Mouse (Mus musculus) neural tube, embryonic 15.5 days (tissue): ENCODE data around the gene Pygo2. TPM values are rescaled to one million over a fixed set of nuclear protein-coding genes. Genes with fewer than 3 reads are reported as not detected.

Source experiments
- ATAC-seq: fragments of 200-750 bp; cut with Nextera tagmentation; 2 replicates; pipeline ENCODE4 v1.8.0; 2017; ENCODE audit warnings: mild to moderate bottlenecking, moderate TSS enrichment, moderate library complexity; ENCODE audit not compliant: low FRiP score
- H3K27ac ChIP-seq: fragments of 300-500 bp; sonication (generic); replicated peaks from 2 replicates; pipeline ENCODE4 v1.5.1; 2015; ENCODE audit warnings: mild to moderate bottlenecking, inconsistent platforms
- H3K27me3 ChIP-seq: fragments of 300-500 bp; sonication (generic); replicated peaks from 2 replicates; pipeline ENCODE4 v1.6.1; 2015; ENCODE audit warnings: inconsistent platforms
- H3K36me3 ChIP-seq: fragments of 300-500 bp; sonication (generic); 2 replicates; pipeline ENCODE4 v1.6.1; 2015; ENCODE audit warnings: inconsistent platforms
- H3K4me1 ChIP-seq: fragments of 300-500 bp; sonication (generic); 2 replicates; pipeline ENCODE4 v1.6.1; 2015; ENCODE audit warnings: inconsistent platforms
- H3K4me2 ChIP-seq: fragments of 300-500 bp; sonication (generic); 2 replicates; pipeline ENCODE4 v1.6.1; 2015; ENCODE audit warnings: inconsistent platforms, mild to moderate bottlenecking, moderate library complexity
- H3K4me3 ChIP-seq: fragments of 300-500 bp; sonication (generic); replicated peaks from 2 replicates; pipeline ENCODE4 v1.5.1; 2015; ENCODE audit warnings: mild to moderate bottlenecking, inconsistent platforms
- H3K9ac ChIP-seq: fragments of 300-500 bp; sonication (generic); replicated peaks from 2 replicates; pipeline ENCODE4 v1.6.1; 2015; ENCODE audit warnings: mild to moderate bottlenecking, inconsistent platforms
- H3K9me3 ChIP-seq: fragments of 300-500 bp; sonication (generic); replicated peaks from 2 replicates; pipeline ENCODE4 v1.6.1; 2016; ENCODE audit warnings: inconsistent platforms
- WGBS: fragments of 180-500 bp; shearing (Covaris S2); methylation state at CpG from one replicate; pipeline ENCODE4 v1.1.7; 2015; ENCODE audit warnings: mixed read lengths; 5-methylcytosine and 5-hydroxymethylcytosine counted together
- polyA plus RNA-seq: library from polyadenylated mRNA; unstranded; fragments of >200 nt; fragmentation: Nextera tagmentation; extraction: Ambion mirVana; gene quantifications from 2 replicates; pipeline ENCODE4 v1.2.1, GENCODE M21; 2015

Gene Pygo2
- polyA plus RNA-seq, 1 experiment from 2014 or later, result 38.8 TPM

- no peak overlapping the region for H3K4me3 ChIP-seq
- H3K27ac ChIP-seq, result no peak overlapping the region; the same call in 1 of the 2 replicates
- H3K27me3 ChIP-seq, result peaks cover 1% of the 10 kb centered on the region; the same call in 1 of the 2 replicates
- no peaks in the 10 kb centered on the region for H3K36me3 ChIP-seq
- no peak overlapping the region for H3K4me2 ChIP-seq
- H3K9me3 ChIP-seq, result no peaks in the 10 kb centered on the region
- WGBS, result 80% methylated on average over 11 of the region's 11 CpGs
- ATAC-seq, result no peak
- peaks cover 31% of the 10 kb centered on the region for H3K4me1 ChIP-seq
- H3K9ac ChIP-seq, result no peak overlapping the region
These were observed 42.4 kb upstream of the Pygo2 start for GRCm38 (mm10) chr3:89387632-89388031.

DNA sequence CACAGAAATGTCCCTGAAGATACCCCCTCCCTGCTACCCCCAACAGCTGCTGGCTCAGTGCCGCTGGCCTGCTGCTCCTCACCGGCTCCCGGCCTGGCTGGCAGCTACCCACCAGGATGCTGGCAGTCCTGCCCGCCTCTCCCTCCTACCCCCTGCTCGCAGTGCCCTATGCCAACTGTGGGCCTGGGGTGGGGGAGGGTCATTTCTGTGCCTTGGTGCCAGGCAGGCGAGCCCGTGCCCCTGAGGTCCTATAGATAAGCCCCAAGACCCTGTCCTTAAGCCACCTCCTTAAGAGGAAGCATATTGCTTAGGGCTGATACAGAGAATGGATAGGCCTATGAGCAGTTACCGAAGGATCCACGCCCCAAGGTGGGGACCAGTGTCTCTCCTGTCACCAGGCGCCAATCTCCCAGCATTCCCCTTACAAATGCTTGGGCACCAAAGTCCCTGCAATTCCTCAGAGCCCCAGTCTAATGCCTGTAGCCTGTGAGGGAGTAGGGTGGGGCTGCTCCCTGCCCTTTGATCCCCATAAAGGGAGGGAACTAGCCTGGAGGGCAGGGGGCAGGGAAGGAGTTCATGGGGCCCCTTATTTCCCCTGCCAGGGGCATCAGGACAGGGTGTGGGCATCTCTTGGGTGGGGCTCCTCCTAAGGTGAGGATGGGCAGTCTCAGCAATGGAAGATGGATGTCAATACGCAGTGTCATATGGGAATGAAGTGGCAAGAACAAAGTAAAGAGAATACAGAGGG lies 41.7 kb upstream of the Pygo2 start:
- ATAC-seq, result peak; percentile 18; the same call in 1 of the 2 replicates
- Histone ChIP-seq H3K27me3 (peaks cover 5% of the 10 kb centered on the region; the same call in 1 of the 2 replicates), H3K4me1 (peaks cover 36% of the 10 kb centered on the region), H3K4me3 (no peak overlapping the region), H3K27ac (no peak overlapping the region), H3K9ac (no peak overlapping the region), H3K4me2 (no peak overlapping the region), H3K36me3 (no peaks in the 10 kb centered on the region), H3K9me3 (no peaks in the 10 kb centered on the region)
- 57% methylated on average over 10 of the region's 11 CpGs for WGBS

- Histone ChIP-seq H3K27ac (no peak overlapping the region), H3K36me3 (no peaks in the 10 kb centered on the region), H3K4me1 (peaks cover 44% of the 10 kb centered on the region), H3K27me3 (peaks cover 8% of the 10 kb centered on the region; the same call in 1 of the 2 replicates), H3K9ac (no peak overlapping the region), H3K4me2 (no peak overlapping the region), H3K4me3 (no peak overlapping the region), H3K9me3 (no peaks in the 10 kb centered on the region)
- 67% methylated on average over 6 of the region's 6 CpGs for WGBS
- no peak for ATAC-seq
These were observed 40.9 kb upstream of the Pygo2 start for GRCm38 (mm10) chr3:89388901-89389740.

- Histone ChIP-seq H3K36me3 (no peaks in the 10 kb centered on the region), H3K27ac (no peak overlapping the region), H3K27me3 (peaks cover 13% of the 10 kb centered on the region), H3K4me3 (no peak overlapping the region), H3K9ac (no peak overlapping the region), H3K9me3 (no peaks in the 10 kb centered on the region), H3K4me2 (no peak overlapping the region), H3K4me1 (peaks cover 54% of the 10 kb centered on the region)
- ATAC-seq, result no peak
- 43% methylated on average over 4 of the region's 5 CpGs for WGBS
These were observed 39.9 kb upstream of the Pygo2 start for GRCm38 (mm10) chr3:89390111-89390515.

DNA sequence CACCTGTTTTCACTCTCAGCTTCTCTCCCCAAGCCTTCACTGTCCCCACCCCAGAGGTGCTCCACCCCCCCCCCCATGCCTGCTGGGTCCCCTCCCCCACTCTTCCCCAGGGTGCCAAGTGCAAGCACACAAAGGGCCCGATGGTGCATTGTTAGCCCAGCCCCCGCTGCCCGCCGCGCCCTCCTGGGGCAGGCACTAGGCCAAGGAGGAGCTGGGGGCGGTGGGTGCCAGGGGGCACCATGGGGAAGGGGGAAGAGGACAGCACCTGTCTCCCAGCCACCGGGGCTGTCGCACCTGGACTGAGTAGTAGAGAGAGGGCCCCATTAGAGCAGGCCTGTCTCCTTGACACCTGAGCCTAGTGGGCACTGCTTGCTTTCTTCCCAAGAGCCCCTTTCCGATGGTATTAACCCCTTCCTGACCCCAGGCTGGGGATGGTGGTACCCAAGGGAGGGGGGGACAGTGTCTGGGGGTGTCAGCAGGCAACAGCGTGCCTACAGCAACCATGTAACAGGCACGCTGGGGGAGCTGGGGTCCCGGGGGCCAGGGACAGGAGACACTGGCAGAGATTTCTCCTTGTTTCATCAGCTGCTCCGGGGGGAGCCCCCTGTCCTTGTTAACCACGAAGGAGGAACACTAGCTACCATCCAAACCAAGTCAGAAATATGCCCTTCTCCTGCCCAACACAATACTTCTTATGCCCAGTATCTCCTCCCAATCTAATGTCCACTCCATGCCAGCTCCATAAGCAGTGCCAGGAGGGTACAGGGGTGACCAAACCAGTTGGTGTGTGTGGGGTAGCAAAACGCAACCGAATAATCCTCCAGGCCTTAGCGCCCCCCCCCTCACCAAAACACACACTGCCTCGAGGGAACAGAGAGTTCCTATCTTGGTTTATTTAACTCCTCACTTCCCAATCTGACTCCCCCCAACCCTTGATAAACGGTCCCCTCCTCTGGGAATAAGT lies 39.0 kb upstream of the Pygo2 start:
- WGBS, result 13% methylated on average over 18 of the region's 19 CpGs
- Histone ChIP-seq H3K27ac (no peak overlapping the region), H3K4me2 (peak overlapping the region; percentile 97), H3K4me3 (peak overlapping the region; percentile 48), H3K27me3 (peaks cover 19% of the 10 kb centered on the region), H3K9me3 (no peaks in the 10 kb centered on the region), H3K36me3 (no peaks in the 10 kb centered on the region), H3K4me1 (peaks cover 63% of the 10 kb centered on the region), H3K9ac (peak overlapping the region; percentile 52)
- no peak for ATAC-seq

DNA sequence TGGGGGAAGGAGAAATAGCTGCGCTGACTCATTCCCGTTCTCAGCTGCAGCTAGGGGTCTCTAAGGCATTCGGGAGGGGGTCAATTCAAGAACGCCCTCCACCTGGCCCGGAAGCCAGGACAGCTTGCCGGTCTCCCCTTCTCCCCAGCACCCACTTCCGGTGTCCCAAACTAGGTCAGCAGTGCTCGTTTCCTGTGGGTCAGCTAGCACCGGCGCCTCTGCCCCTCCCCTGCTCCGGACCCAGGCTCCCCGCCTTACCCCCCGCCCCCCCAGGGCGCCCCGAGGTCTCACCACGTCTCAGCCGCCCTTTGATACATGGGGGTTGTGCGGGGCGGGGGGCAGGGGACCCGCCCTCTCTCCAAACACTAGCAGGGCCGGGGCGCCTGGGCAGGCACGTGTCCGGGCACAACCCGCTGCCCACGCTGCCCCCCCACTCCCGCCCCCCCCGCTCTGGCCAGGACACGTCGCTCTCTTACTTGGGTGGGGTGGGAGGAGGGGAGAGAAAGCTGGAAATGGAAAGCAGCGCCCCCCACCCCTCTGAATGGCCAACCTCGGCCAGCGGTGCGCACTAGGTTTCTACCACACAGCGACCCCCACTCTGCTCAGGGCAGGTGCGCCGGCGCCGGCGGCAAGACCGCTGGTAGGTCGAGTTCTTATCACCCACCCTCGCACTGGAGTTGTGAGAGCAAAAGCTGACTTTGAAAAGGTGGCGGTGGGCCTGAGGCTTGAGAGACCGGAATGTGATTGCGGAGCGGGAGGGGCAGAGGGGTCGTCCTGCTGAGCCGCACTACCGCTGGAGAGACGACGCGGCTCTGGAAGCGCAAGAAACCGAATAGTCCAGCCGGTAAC lies 38.1 kb upstream of the Pygo2 start:
- H3K9ac ChIP-seq, result peak overlapping the region; percentile 52
- H3K9me3 ChIP-seq, result no peaks in the 10 kb centered on the region
- peak overlapping the region; percentile 48 for H3K4me3 ChIP-seq
- peaks cover 71% of the 10 kb centered on the region for H3K4me1 ChIP-seq
- under 1% methylated on average over 51 of the region's 56 CpGs for WGBS
- peaks cover 26% of the 10 kb centered on the region for H3K27me3 ChIP-seq
- H3K36me3 ChIP-seq, result no peaks in the 10 kb centered on the region
- H3K27ac ChIP-seq, result no peak overlapping the region
- peak overlapping the region; percentile 97 for H3K4me2 ChIP-seq
- ATAC-seq, result no peak

- Histone ChIP-seq H3K4me1 (peaks cover 65% of the 10 kb centered on the region), H3K4me3 (peak overlapping the region; percentile 48), H3K9ac (peak overlapping the region; percentile 36; the same call in 1 of the 2 replicates), H3K27ac (no peak overlapping the region), H3K9me3 (no peaks in the 10 kb centered on the region), H3K4me2 (peak overlapping the region; percentile 97), H3K27me3 (peaks cover 28% of the 10 kb centered on the region), H3K36me3 (no peaks in the 10 kb centered on the region)
- WGBS, result under 1% methylated on average over 21 of the region's 24 CpGs
- no peak for ATAC-seq
These were observed 37.1 kb upstream of the Pygo2 start for GRCm38 (mm10) chr3:89392871-89393311.

GRCm38 (mm10) chr3:89393605-89394004 lies 36.4 kb upstream of the Pygo2 start:
- peaks cover 65% of the 10 kb centered on the region for H3K4me1 ChIP-seq
- H3K9me3 ChIP-seq, result no peaks in the 10 kb centered on the region
- peak overlapping the region; percentile 35 for H3K9ac ChIP-seq
- peak overlapping the region; percentile 97 for H3K4me2 ChIP-seq
- H3K36me3 ChIP-seq, result no peaks in the 10 kb centered on the region
- peak; percentile 88 for ATAC-seq
- H3K4me3 ChIP-seq, result peak overlapping the region; percentile 48
- peaks cover 30% of the 10 kb centered on the region for H3K27me3 ChIP-seq
- H3K27ac ChIP-seq, result peak overlapping the region; percentile 78
- 0% methylated on average over 15 of the region's 15 CpGs for WGBS

GRCm38 (mm10) chr3:89394006-89394893 lies 35.8 kb upstream of the Pygo2 start, which contains the start of gene Zbtb7b:
Gene Zbtb7b (minus strand): TSS chr3:89394776.
- peaks cover 65% of the 10 kb centered on the region for H3K4me1 ChIP-seq
- peak within 1 kb of the TSS; percentile 47 for H3K9ac ChIP-seq
- peak; percentile 40 for ATAC-seq
- peaks cover 30% of the 10 kb centered on the region for H3K27me3 ChIP-seq
- peak within 1 kb of the TSS; percentile 48 for H3K4me3 ChIP-seq
- no peaks in the 10 kb centered on the region; the same call in 1 of the 2 replicates for H3K36me3 ChIP-seq
- H3K9me3 ChIP-seq, result no peaks in the 10 kb centered on the region
- peak within 1 kb of the TSS; percentile 78 for H3K27ac ChIP-seq
- peak within 1 kb of the TSS; percentile 97 for H3K4me2 ChIP-seq
- under 1% methylated on average over 39 of the region's 42 CpGs for WGBS
